8 mouse cellular contexts compared by ENCODE assay signal in genomic region chr17:87671890-87672660, GRCm38 (mm10). TPM values are rescaled to one million over a fixed set of nuclear protein-coding genes. Genes with fewer than 3 reads are reported as not detected.
DNase-seq lines count a peak whose midpoint lies in the region; ATAC-seq and TF ChIP-seq lines count a peak whose summit lies in the region.

Msh2 (plus strand) TSS chr17:87672330.

- H3K9me3 ChIP-seq in erythroblast, embryonic 14.5 days (ENCODE audit: control insufficient read depth, low read length), result no peaks in the 10 kb centered on the region
- H3K9me3 ChIP-seq in heart, embryonic 11.5 days (replicated peaks; ENCODE audit: control insufficient read depth, low read length), result no peaks in the 10 kb centered on the region
- no peaks in the 10 kb centered on the region for H3K9me3 ChIP-seq in kidney, embryonic 16.5 days (ENCODE audit: low read length)

- peaks cover 5% of the 10 kb centered on the region for H3K79me3 ChIP-seq in C2C12 (ENCODE audit: low read depth)

- H3K36me3 ChIP-seq in C2C12 (ENCODE audit: control insufficient read depth, insufficient read depth) (no peaks in the 10 kb centered on the region), myocyte (ENCODE audit: control insufficient read depth, insufficient read depth) (no peaks in the 10 kb centered on the region)
- peaks cover 11% of the 10 kb centered on the region for H3K36me3 ChIP-seq in erythroblast, embryonic 14.5 days (ENCODE audit: control insufficient read depth)
- H3K36me3 ChIP-seq in heart, embryonic 11.5 days (ENCODE audit: control insufficient read depth, insufficient read depth, low read length), result no peaks in the 10 kb centered on the region
- no peaks in the 10 kb centered on the region for H3K36me3 ChIP-seq in kidney, embryonic 16.5 days (ENCODE audit: insufficient read depth, low read length)
- H3K36me3 ChIP-seq in liver, adult 2 months (ENCODE audit: control insufficient read depth, insufficient read depth, low read length), result no peaks in the 10 kb centered on the region
- no peaks in the 10 kb centered on the region for H3K36me3 ChIP-seq in splenic B cell, adult 2 months (ENCODE audit: control insufficient read depth, insufficient read depth, low read length, poor library complexity, severe bottlenecking)

- TF ChIP-seq CTCF in C2C12 (IDR thresholded peaks at IDR 0.05; ENCODE audit: control insufficient read depth, insufficient read depth, insufficient read length), result no peak
- no peak for TF ChIP-seq CTCF in brain, embryonic 14.5 days (IDR thresholded peaks at IDR 0.05; ENCODE audit: borderline replicate concordance, extremely low read depth, insufficient read depth, insufficient read length)
- TF ChIP-seq CTCF in liver, adult 2 months (IDR thresholded peaks at IDR 0.05; ENCODE audit: low read depth, low read length), result no peak

- WGBS in heart, embryonic 11.5 days (ENCODE audit: insufficient replicate concordance), result under 1% methylated on average over 44 of the region's 44 CpGs
- under 1% methylated on average over 44 of the region's 44 CpGs for WGBS in kidney, embryonic 16.5 days
- WGBS in liver, adult 2 months, result 1% methylated on average over 44 of the region's 44 CpGs

- peak within 1 kb of the TSS; percentile 80 for H3K4me3 ChIP-seq in C2C12 (ENCODE audit: insufficient read depth, poor library complexity, severe bottlenecking)
- H3K4me3 ChIP-seq in erythroblast, embryonic 14.5 days (replicated peaks), result peak within 1 kb of the TSS; percentile 86
- peak within 1 kb of the TSS; percentile 83 for H3K4me3 ChIP-seq in heart, embryonic 11.5 days (ENCODE audit: low read depth, low read length)
- H3K4me3 ChIP-seq in kidney, embryonic 16.5 days (ENCODE audit: low read length), result peak within 1 kb of the TSS; percentile 93
- H3K4me3 ChIP-seq in liver, adult 2 months (ENCODE audit: insufficient read depth, low read depth, low read length), result peak within 1 kb of the TSS; percentile 87
- peak within 1 kb of the TSS; percentile 41 for H3K4me3 ChIP-seq in myocyte

- H3K4me2 ChIP-seq in heart, embryonic 11.5 days, result peak within 1 kb of the TSS; percentile 80
- peak within 1 kb of the TSS; percentile 75 for H3K4me2 ChIP-seq in kidney, embryonic 16.5 days (replicated peaks; ENCODE audit: low read depth, low read length)
- peak within 1 kb of the TSS; percentile 88 for H3K4me2 ChIP-seq in myocyte (ENCODE audit: low read depth)

- H3K27ac ChIP-seq in heart, embryonic 11.5 days (ENCODE audit: low read depth, low read length), result peak within 1 kb of the TSS; percentile 73
- H3K27ac ChIP-seq in kidney, embryonic 16.5 days (ENCODE audit: low read length), result peak within 1 kb of the TSS; percentile 87
- H3K27ac ChIP-seq in liver, adult 2 months (replicated peaks; ENCODE audit: insufficient read depth, low read depth, low read length), result peak within 1 kb of the TSS; percentile 23; the same call in 1 of the 2 replicates

- H3K9ac ChIP-seq in heart, embryonic 11.5 days (ENCODE audit: low read depth, low read length), result peak within 1 kb of the TSS; percentile 90
- H3K9ac ChIP-seq in kidney, embryonic 16.5 days (replicated peaks; ENCODE audit: low read length), result peak within 1 kb of the TSS; percentile 86
- H3K9ac ChIP-seq in liver, adult 2 months (ENCODE audit: low read depth, low read length), result peak within 1 kb of the TSS; percentile 76

- peaks cover 25% of the 10 kb centered on the region for H3K4me1 ChIP-seq in erythroblast, embryonic 14.5 days (ENCODE audit: control insufficient read depth)
- peaks cover 5% of the 10 kb centered on the region for H3K4me1 ChIP-seq in heart, embryonic 11.5 days (ENCODE audit: control insufficient read depth, insufficient read depth, low read length)
- peaks cover 27% of the 10 kb centered on the region for H3K4me1 ChIP-seq in kidney, embryonic 16.5 days (ENCODE audit: insufficient read depth, low read length)
- H3K4me1 ChIP-seq in liver, adult 2 months (ENCODE audit: control insufficient read depth, insufficient read depth, low read length), result no peaks in the 10 kb centered on the region; the same call in 1 of the 2 replicates

- peaks cover 35% of the 10 kb centered on the region for H3K79me2 ChIP-seq in C2C12 (ENCODE audit: control insufficient read depth, insufficient read depth)
- H3K79me2 ChIP-seq in liver, adult 2 months (ENCODE audit: control insufficient read depth, insufficient read depth, low read length), result peaks cover 8% of the 10 kb centered on the region; the same call in 1 of the 2 replicates
- no peaks in the 10 kb centered on the region for H3K79me2 ChIP-seq in myocyte (ENCODE audit: control insufficient read depth, insufficient read depth)

- H3K27me3 ChIP-seq in C2C12 (ENCODE audit: control insufficient read depth, insufficient read depth, insufficient read length) (no peaks in the 10 kb centered on the region), myocyte (ENCODE audit: control insufficient read depth, insufficient read depth, insufficient read length) (no peaks in the 10 kb centered on the region)
- H3K27me3 ChIP-seq in erythroblast, embryonic 14.5 days (ENCODE audit: control insufficient read depth), result no peaks in the 10 kb centered on the region
- no peaks in the 10 kb centered on the region for H3K27me3 ChIP-seq in heart, embryonic 11.5 days (ENCODE audit: control insufficient read depth, insufficient read depth, low read length)
- no peaks in the 10 kb centered on the region for H3K27me3 ChIP-seq in kidney, embryonic 16.5 days (ENCODE audit: insufficient read depth, low read length)
- no peaks in the 10 kb centered on the region for H3K27me3 ChIP-seq in liver, adult 2 months (ENCODE audit: control insufficient read depth, insufficient read depth, low read length)
- no peaks in the 10 kb centered on the region for H3K27me3 ChIP-seq in splenic B cell, adult 2 months (ENCODE audit: control insufficient read depth, insufficient read depth, low read length, poor library complexity, severe bottlenecking)

- H3ac ChIP-seq in C2C12 (ENCODE audit: control insufficient read depth, insufficient read length, low read depth), result peak within 1 kb of the TSS; percentile 78
- H3ac ChIP-seq in myocyte (ENCODE audit: control insufficient read depth, insufficient read length), result peak within 1 kb of the TSS; percentile 8

- TF ChIP-seq POLR2A in brain, embryonic 14.5 days (IDR thresholded peaks at IDR 0.05; ENCODE audit: borderline replicate concordance, extremely low read depth, insufficient read depth, insufficient read length, poor library complexity, severe bottlenecking), result peak; percentile 80; the same call in 1 of the 2 replicates
- peak; percentile 62 for TF ChIP-seq POLR2A in liver, adult 2 months (IDR thresholded peaks at IDR 0.05; ENCODE audit: extremely low read depth, insufficient read depth, low read length)
- peak; percentile 86 for TF ChIP-seq POLR2A in myocyte (IDR thresholded peaks at IDR 0.05; ENCODE audit: insufficient read length, low read depth)

- peak; percentile 99 for DNase-seq in brain, embryonic 14.5 days (ENCODE audit: low read depth)
- DNase-seq in liver, adult 2 months (ENCODE audit: extremely low read depth, low read depth, low spot score), result peak; percentile 96
- DNase-seq in splenic B cell, adult 2 months (ENCODE audit: low read depth, low spot score), result peak; percentile 98

- ATAC-seq in heart, embryonic 11.5 days (replicated peaks; ENCODE audit: insufficient number of reproducible peaks, low FRiP score, low TSS enrichment), result peak; percentile 99
- peak; percentile 99 for ATAC-seq in kidney, embryonic 16.5 days (ENCODE audit: low FRiP score, low TSS enrichment)

TF ChIP-seq in C2C12, 6 proteins besides CTCF, POLR2A, EP300 and RAD21:
- TF ChIP-seq USF1 (IDR thresholded peaks at IDR 0.05; ENCODE audit: low read depth) (no peak), MYOG (IDR thresholded peaks at IDR 0.05; ENCODE audit: control insufficient read depth, extremely low read depth, insufficient read length) (no peak), MYOD1 (IDR thresholded peaks at IDR 0.05; ENCODE audit: control insufficient read depth, insufficient read length, low read depth) (no peak), MAX (IDR thresholded peaks at IDR 0.05) (peak; percentile 17), CEBPB (IDR thresholded peaks at IDR 0.05; ENCODE audit: low read depth) (no peak), FOSL1 (IDR thresholded peaks at IDR 0.05; ENCODE audit: insufficient read depth, low read length, poor library complexity, severe bottlenecking) (no peak)

TF ChIP-seq in myocyte, 11 proteins besides CTCF, POLR2A, EP300 and RAD21:
- TF ChIP-seq TCF3 (IDR thresholded peaks at IDR 0.05; ENCODE audit: insufficient read length, low read depth) (no peak), USF1 (IDR thresholded peaks at IDR 0.05; ENCODE audit: low read depth) (no peak), TCF12 (IDR thresholded peaks at IDR 0.05; ENCODE audit: insufficient read depth, poor library complexity, severe bottlenecking) (no peak), POLR2AphosphoS2 (IDR thresholded peaks at IDR 0.05; ENCODE audit: insufficient read length, low read depth) (peak; percentile 65), MYOD1 (IDR thresholded peaks at IDR 0.05; ENCODE audit: control insufficient read depth in 1 of 3, insufficient read length in 2 of 3, low read depth in 2 of 3) (no peak), E2F4 (IDR thresholded peaks at IDR 0.05; ENCODE audit: insufficient read depth) (peak; percentile 65)

RNA-seq across cellular contexts. Expression of gene Msh2, which starts in this region (rescaled TPM):
- polyA plus RNA-seq in C2C12 (2012; fragmentation: generic; extraction: Trizol) (12.9 TPM), myocyte (2012; fragmentation: generic; extraction: Trizol) (4.6 TPM)
- 38.3 and 39.1 TPM in 2 replicates for polyA plus RNA-seq in brain, embryonic 14.5 days (2012; rRNA removed)
- 0.43 and 0.57 TPM in 2 replicates for polyA plus RNA-seq in erythroblast, embryonic 14.5 days (2012)
- polyA plus RNA-seq in heart, embryonic 11.5 days (2014; fragmentation: Nextera tagmentation; extraction: Ambion mirVana), result 35.7 and 43.0 TPM in 2 replicates
- 95.5 and 98.6 TPM in 2 replicates for polyA plus RNA-seq in kidney, embryonic 16.5 days (2015; fragmentation: Nextera tagmentation; extraction: Ambion mirVana)
- total RNA-seq in liver, adult 2 months (2014; rRNA removed), result 12.4 and 12.8 TPM in 2 replicates
- 2.1 and 2.4 TPM in 2 replicates for polyA plus RNA-seq in liver, adult 2 months (2012; rRNA removed)

Comparison
In these comparisons a context has a peak if more than half of its experiments do, and no peak if none do; other contexts are left out.
1. Peak in every context shown above with its lines: DNase-seq, ATAC-seq, H3K4me3 ChIP-seq and H3K27ac ChIP-seq.
2. H3K4me3 ChIP-seq: peak in every context shown above with its lines; median percentile 93 in kidney, embryonic 16.5 days; 87 in liver, adult 2 months; 86 in erythroblast, embryonic 14.5 days; 83 in heart, embryonic 11.5 days; 80 in C2C12; 41 in myocyte.
3. H3K27ac ChIP-seq: peak in every context shown above with its lines; median percentile 87 in kidney, embryonic 16.5 days; 73 in heart, embryonic 11.5 days; 23 in liver, adult 2 months.